Mouse (Mus musculus): ENCODE data around the gene Dhx32.

Dhx32 gene

GRCm38 (mm10) chr7:133787571-133787970 lies 5.0 kb upstream of the Dhx32 start:
- TF ChIP-seq GATA4 (IDR thresholded peaks at IDR 0.05; ENCODE audit: insufficient replicate concordance, low read length), result no peak

- TF ChIP-seq GATA4 (IDR thresholded peaks at IDR 0.05; ENCODE audit: insufficient replicate concordance, low read length), result no peak
These were observed 535 bp downstream of the Dhx32 start for GRCm38 (mm10) chr7:133781991-133782390.

- TF ChIP-seq GATA4 (IDR thresholded peaks at IDR 0.05; ENCODE audit: insufficient replicate concordance, low read length), result no peak
These were observed 943 bp downstream of the Dhx32 start for GRCm38 (mm10) chr7:133781583-133781982.

GRCm38 (mm10) chr7:133776626-133776996 lies 5.9 kb downstream of the Dhx32 start, which contains the start of gene Fank1:
TSS of gene Fank1 (plus strand) at chr7:133776861.
- no peak for TF ChIP-seq GATA4 (IDR thresholded peaks at IDR 0.05; ENCODE audit: insufficient replicate concordance, low read length)

- no peak for TF ChIP-seq GATA4 (IDR thresholded peaks at IDR 0.05; ENCODE audit: insufficient replicate concordance, low read length)
These were observed 6.5 kb downstream of the Dhx32 start for GRCm38 (mm10) chr7:133775796-133776625.

GRCm38 (mm10) chr7:133775179-133775578 lies 7.3 kb downstream of the Dhx32 start:
- TF ChIP-seq GATA4 (IDR thresholded peaks at IDR 0.05; ENCODE audit: insufficient replicate concordance, low read length), result no peak

GRCm38 (mm10) chr7:133768517-133768916 lies 14.0 kb downstream of the Dhx32 start:
- TF ChIP-seq GATA4 (IDR thresholded peaks at IDR 0.05; ENCODE audit: insufficient replicate concordance, low read length), result no peak

- no peak for TF ChIP-seq GATA4 (IDR thresholded peaks at IDR 0.05; ENCODE audit: insufficient replicate concordance, low read length)
These were observed 14.5 kb downstream of the Dhx32 start for GRCm38 (mm10) chr7:133768027-133768426.

GRCm38 (mm10) chr7:133765849-133766243 lies 16.7 kb downstream of the Dhx32 start:
- no peak for TF ChIP-seq GATA4 (IDR thresholded peaks at IDR 0.05; ENCODE audit: insufficient replicate concordance, low read length)

GRCm38 (mm10) chr7:133765240-133765848 lies 17.2 kb downstream of the Dhx32 start:
- no peak for TF ChIP-seq GATA4 (IDR thresholded peaks at IDR 0.05; ENCODE audit: insufficient replicate concordance, low read length)

- TF ChIP-seq GATA4 (IDR thresholded peaks at IDR 0.05; ENCODE audit: insufficient replicate concordance, low read length), result no peak
These were observed 18.1 kb downstream of the Dhx32 start for GRCm38 (mm10) chr7:133764425-133764824.

- TF ChIP-seq GATA4 (IDR thresholded peaks at IDR 0.05; ENCODE audit: insufficient replicate concordance, low read length), result no peak
These were observed 19.8 kb downstream of the Dhx32 start for GRCm38 (mm10) chr7:133762696-133763095.

GRCm38 (mm10) chr7:133759611-133760353 lies 22.7 kb downstream of the Dhx32 start:
- no peak for TF ChIP-seq GATA4 (IDR thresholded peaks at IDR 0.05; ENCODE audit: insufficient replicate concordance, low read length)

- TF ChIP-seq GATA4 (IDR thresholded peaks at IDR 0.05; ENCODE audit: insufficient replicate concordance, low read length), result no peak
These were observed 23.8 kb downstream of the Dhx32 start for GRCm38 (mm10) chr7:133758716-133759115.

- no peak for TF ChIP-seq GATA4 (IDR thresholded peaks at IDR 0.05; ENCODE audit: insufficient replicate concordance, low read length)
These were observed 24.5 kb downstream of the Dhx32 start for GRCm38 (mm10) chr7:133757961-133758455.

- no peak for TF ChIP-seq GATA4 (IDR thresholded peaks at IDR 0.05; ENCODE audit: insufficient replicate concordance, low read length)
These were observed 31.4 kb downstream of the Dhx32 start for GRCm38 (mm10) chr7:133751163-133751562.
